Mouse (Mus musculus) spleen, postnatal 36 days (tissue): Measurements from ENCODE around the gene Nt5c1a.

ENCODE experiments used
- DNase-seq, 2 experiments: peaks; one replicate each; pipeline ENCODE4 v3.0.0; 2022; ENCODE audit warnings: low spot score in 2 of 2, mixed read lengths in 1 of 2

Nt5c1a gene

GRCm38 (mm10) chr4:123212330-123212729 lies 11.0 kb downstream of the Nt5c1a start:
- DNase-seq = no peak

DNA sequence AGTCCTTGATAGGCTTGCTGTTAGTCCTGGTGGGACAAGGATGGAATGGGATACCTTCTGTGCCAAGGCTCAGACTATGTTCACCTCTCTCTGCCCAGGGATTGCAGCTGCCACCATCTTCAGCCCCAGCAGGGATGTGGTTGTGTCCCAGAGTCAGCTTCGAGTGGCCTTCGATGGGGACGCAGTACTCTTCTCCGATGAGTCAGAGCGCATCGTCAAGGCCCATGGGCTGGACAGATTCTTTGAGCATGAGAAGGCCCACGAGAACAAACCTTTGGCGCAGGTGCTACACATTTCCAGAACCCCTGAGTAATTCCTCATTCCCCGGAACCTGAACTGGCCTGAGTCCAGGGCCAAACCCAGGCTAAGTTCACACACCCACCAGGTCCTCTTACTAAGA lies 12.7 kb downstream of the Nt5c1a start:
- DNase-seq = no peak

DNA sequence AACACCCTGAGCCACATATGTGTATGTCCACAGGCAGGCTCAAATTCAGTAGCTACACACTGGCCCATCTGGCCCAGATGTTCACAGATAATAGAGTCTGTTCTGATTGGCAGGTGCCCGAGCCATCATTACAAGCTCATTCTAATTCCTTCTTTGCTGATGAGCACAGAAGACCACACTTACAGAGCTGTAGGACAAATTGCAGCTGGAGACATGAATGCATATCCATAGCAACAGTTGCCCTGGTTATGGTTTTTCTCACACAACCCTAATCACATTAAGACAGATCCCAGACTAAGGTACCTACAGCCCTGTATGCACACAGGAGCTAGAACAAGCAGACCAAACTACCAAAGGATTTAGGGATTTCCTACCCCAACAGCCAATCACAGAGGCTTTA lies 14.1 kb downstream of the Nt5c1a start:
- no peak for DNase-seq

- DNase-seq = no peak
Observed at GRCm38 (mm10) chr4:123216782-123217181, 15.5 kb downstream of the Nt5c1a start.

DNA sequence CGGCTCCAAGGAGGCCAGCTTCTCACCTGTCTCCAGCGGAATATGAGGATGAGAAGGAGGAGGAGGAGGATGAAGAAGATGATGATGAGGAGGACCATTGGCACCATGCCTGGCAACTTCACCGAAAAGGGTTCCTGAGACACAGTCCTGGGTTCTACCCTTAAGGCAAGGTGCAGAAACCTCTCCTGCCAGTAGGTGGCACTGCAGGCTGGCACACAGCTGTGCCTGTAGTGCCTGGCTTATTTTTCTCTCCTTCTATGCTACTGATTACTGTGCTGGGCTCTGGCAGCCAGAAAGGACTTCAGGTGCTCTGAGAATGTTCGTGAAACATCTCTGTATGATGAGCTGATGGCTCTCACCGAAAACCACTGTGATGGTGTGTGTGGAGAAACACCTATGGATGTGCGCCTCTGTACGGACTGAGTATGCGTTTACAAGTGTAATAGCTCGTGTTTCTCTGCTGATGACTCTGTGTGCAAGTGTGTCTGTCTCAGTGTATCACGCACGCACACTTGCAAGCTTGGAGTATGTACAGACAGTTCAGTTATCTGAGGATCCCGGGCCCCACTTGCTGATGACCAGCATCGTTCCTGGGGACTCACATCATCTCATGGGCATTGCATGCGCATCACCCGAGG lies 18.5 kb downstream of the Nt5c1a start:
- peak; percentile 24 to 28 for DNase-seq

DNA sequence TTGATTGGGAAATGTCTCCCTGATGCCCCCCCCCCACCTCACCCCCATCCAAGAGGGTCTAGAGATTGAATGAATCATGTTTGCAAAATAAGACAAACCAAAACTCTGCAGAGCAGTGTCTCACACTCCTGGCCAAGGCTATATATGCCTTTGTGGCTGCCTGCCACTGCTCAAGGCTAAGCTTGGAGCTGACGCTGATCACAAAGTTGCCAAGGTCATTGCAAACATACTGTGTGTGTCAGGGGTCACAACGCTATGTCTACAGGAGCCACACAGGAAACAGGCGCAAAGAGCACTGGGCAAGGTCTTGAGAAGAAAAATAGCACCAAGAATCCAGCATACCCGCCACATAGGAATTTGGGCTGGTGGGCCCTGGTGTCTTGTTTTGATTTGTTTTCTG lies 19.3 kb downstream of the Nt5c1a start:
- DNase-seq = no peak

GRCm38 (mm10) chr4:123223309-123223708 lies 22.0 kb downstream of the Nt5c1a start:
- no peak for DNase-seq

- DNase-seq = no peak
Observed at GRCm38 (mm10) chr4:123225718-123226403, 24.6 kb downstream of the Nt5c1a start.

DNA sequence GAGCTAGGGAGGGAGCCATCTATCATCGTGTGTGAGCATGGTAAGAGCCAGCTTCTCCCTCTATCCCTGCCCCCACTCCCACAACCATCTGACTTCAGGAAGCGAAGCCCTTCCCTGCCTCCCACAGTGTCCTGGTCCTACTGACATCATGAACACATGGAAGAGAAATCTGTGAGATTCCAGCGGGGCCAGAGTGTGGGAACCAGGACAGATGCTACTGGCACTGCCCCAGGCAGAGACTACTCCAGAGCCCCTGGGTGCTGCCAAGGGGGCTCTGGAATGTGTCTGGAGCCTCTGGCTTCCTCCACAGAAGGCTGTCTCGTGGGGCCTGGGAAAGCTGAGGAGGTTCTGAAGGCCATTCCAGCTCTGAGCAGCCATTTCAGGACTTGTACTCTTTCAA lies 26.4 kb downstream of the Nt5c1a start:
- DNase-seq = no peak

DNA sequence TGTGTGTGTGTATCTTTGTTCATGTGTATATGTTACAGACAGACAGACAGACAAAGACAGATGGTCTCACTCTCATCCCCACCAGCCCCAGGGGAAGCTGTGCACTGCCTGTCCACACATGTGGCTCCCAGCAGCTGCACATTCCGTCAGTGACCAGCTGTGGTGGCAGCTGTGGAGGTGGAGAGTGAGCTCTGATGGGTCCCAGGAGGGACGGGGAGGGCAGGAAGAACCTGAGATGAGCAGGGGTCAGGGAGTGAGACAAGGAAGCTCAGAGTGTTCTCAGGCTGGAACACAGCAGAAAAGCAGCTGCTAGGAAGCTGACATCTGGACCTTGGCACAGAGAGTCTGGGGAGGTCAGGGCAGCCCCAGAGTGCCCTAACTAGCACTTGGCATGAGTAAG lies 27.0 kb downstream of the Nt5c1a start:
- DNase-seq = peak in 1 of 2 experiments; percentile 11

DNA sequence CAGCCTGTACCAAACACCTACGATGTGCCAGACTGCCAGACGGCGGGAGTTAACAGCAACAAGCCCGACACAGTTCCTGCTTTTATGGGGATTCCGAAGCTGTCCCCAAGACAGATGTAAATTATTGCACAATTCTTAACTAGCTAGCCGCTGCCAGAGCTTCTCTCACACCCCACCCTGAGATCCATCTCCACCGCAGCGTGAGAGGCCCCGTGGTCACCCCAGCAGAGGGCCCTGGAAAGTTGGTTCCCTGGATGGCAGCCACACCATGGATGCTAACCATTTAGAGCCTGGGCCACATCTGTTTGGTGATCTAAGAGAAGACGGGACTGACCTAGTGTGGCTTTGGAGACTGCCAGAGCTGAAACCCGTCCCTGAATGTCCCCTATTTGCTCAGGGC lies 27.9 kb downstream of the Nt5c1a start:
- no peak for DNase-seq

- no peak for DNase-seq
Observed at GRCm38 (mm10) chr4:123232841-123233240, 31.5 kb downstream of the Nt5c1a start.

- DNase-seq = peak; percentile 43 to 50
Observed at GRCm38 (mm10) chr4:123233492-123234084, 32.3 kb downstream of the Nt5c1a start, which contains the start of gene Heyl. Heyl (plus strand) TSS chr4:123233556.

GRCm38 (mm10) chr4:123235835-123236430 lies 34.6 kb downstream of the Nt5c1a start:
- no peak for DNase-seq

- no peak for DNase-seq
Observed at GRCm38 (mm10) chr4:123236431-123237031, 35.2 kb downstream of the Nt5c1a start.

DNA sequence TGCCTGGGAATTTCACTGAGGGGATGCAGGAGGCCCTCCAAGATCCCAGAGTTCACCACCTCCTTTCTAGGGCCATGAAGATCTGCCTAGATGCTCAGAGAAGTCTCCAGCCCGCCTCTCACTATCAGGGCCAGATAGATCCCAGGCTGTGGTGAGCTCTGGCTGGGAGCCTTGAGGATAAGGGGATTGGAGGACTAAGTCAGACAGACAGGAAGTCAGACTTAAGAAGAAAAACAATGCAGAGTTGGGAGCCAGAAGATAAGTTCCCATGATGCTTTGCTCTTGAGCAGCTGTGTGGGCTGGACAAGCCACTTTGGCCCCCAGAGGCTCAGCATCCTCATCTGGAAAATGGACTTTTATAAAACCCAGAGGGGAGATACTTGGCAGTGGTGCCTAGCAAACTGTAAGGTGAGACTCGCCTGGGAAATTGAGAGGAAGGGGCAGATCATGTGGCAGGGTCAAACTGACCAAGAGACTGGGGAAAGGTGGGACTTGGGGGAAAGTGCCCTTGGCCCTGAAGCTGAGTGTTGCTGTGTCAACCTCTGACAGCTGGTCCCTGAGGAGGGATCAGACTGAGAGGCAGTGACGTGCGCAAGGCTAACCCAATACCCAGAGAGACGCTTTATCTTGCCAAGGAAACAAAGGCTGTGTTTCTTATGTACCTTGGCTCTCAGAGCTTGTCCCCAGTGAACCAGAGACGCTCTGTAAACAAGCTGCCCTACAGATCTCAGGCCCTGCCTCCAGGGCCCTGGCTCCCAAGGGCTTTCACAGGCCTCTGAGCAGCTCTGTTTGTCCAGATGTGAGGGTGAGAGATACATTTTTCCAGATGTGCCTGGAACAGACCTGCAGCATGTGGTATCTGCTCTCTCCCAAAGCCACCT lies 36.3 kb downstream of the Nt5c1a start:
- DNase-seq = no peak

GRCm38 (mm10) chr4:123239361-123240203 lies 38.3 kb downstream of the Nt5c1a start:
- DNase-seq = peak; percentile 13 to 19

DNA sequence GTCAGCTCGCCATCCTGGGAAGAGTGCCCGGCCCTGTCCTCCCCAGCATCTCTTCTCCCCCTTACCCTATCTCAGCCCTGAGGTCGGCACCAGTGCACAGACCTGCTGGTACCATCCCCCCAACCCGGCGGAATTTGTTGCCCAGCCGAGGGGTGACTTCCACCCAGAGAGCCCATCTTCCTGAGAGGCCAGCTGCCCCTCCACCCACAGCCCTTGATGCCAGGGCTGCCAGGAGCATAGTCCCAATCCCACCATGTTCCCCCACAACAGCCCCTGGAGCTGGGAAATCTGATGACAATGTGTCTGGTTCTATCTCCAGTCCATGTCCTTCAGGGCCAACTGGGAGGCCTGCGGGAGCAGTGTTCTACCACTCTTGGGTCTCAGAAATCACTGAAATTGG lies 44.9 kb downstream of the Nt5c1a start:
- no peak for DNase-seq

GRCm38 (mm10) chr4:123246651-123247050 lies 45.3 kb downstream of the Nt5c1a start:
- DNase-seq = no peak

DNA sequence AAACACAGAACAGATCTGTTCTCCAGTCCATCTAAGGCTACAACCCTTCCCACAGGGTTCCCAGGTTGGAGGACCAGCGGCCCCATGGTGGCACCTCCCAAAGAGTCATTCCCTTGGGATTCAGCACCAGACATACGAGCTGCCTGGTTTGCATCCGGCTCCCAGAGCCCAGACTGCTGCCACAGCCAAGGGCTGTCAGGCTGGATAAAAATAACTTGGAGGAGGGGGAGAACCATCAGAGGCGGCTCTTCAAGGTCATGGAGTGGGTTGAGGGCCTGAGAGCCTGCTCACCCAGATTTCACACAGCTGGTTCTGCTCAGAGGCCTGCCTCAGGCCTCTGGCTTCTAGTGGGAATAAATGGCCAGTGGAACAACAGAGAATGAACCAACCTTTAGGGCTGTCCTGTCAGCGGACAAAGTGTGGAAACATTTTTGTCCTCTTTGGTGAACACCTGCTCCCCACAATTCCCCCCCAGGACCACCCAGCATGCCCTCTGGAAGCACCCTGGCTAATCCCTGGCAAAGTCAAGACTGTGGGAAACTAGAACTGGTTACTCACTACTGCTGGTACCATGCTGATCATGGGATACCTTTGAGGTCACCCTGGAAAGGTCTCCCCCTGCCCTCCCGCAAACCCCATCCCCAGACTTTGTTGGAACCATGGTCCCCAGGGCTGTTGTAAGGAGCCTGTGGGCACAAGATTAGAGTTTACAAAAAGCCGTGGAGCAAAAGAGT lies 46.0 kb downstream of the Nt5c1a start:
- no peak for DNase-seq
